Mouse (Mus musculus): ENCODE data around the gene Clec16a. TPM values are rescaled to one million over a fixed set of nuclear protein-coding genes. Genes with fewer than 3 reads are reported as not detected.

Gene Clec16a
- polyA plus RNA-seq, 1 experiment from 2014 or later = 34.7 TPM

DNA sequence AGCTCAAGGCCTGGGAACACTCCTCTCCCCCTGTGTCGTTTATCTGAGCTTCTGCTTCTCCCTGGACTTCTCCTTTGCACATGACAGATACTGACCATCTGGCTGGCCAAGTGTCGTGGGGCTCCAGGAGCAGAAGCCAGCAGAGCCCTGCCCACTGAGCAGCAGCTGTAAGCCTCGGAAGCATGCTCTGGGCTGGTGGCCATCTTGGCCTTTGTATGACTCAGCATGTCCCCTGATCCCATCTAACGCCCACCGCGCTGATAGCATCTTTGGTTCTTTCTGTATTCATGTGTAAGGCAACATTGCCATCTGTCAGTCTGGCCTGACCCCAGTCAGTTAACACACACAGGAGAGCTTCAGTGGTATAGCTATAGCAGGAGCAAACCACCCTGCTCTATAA lies 174.8 kb downstream of the Clec16a start:
- no peak for ATAC-seq (replicated peaks; ENCODE audit: low FRiP score)
- H3K4me1 ChIP-seq = peaks cover 2% of the 10 kb centered on the region; the same call in 1 of the 2 replicates
- H3K4me2 ChIP-seq = no peak overlapping the region
- H3K9ac ChIP-seq = no peak overlapping the region
- H3K4me3 ChIP-seq (replicated peaks) = no peak overlapping the region
- 62% methylated on average over 6 of the region's 6 CpGs for WGBS
- H3K27me3 ChIP-seq = no peaks in the 10 kb centered on the region
- H3K27ac ChIP-seq = no peak overlapping the region
- H3K36me3 ChIP-seq = no peaks in the 10 kb centered on the region
- no peaks in the 10 kb centered on the region for H3K9me3 ChIP-seq (replicated peaks)

- Histone ChIP-seq H3K9ac (no peak overlapping the region), H3K9me3 (replicated peaks) (no peaks in the 10 kb centered on the region), H3K36me3 (no peaks in the 10 kb centered on the region), H3K4me2 (no peak overlapping the region), H3K4me1 (peaks cover 2% of the 10 kb centered on the region; the same call in 1 of the 2 replicates), H3K27me3 (no peaks in the 10 kb centered on the region), H3K27ac (no peak overlapping the region), H3K4me3 (replicated peaks) (no peak overlapping the region)
- 60% methylated on average over 1 of the region's 1 CpGs for WGBS
- ATAC-seq (replicated peaks; ENCODE audit: low FRiP score) = peak; percentile 54; the same call in 1 of the 2 replicates
Measured at GRCm38 (mm10) chr16:10722882-10723544, 177.9 kb downstream of the Clec16a start.

DNA sequence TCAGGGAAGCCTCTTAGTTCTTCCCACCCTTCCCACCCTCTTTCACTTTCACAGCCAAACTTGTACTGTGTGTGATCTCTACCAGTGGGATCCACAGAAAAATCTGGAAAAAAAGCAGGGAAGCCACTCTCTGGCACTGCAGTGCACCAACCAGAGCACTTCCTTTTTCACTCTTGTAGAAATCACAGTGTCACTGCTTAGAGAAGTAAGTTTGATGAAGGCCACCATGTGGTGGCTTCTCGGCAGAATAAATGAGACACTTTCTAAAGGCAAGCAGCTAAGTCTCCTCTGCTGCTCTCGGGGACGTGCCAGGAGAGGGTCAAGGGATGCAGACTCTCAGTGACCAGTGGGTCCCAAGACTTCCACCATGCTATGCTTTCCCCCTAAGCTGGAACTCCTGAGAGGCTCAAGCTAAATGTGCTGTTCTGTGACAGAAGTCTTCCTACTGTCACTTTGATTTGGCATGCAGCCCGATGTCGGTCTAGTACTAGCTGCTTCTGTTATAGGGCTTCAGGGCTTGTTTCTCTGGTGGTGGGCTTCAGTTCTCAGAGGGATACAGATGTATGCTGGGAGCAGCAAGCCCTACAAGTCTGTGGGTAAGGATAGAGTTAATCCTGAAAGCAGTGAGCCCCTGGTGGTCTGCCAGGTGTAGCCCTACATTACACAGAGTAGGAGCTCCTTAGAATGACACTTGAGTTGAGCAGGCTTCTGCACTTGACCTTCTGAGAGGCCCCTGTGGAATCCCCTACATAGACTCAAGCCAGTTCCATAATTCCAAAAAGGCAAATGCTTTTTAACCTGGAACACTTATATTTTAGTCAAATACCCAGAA lies 178.9 kb downstream of the Clec16a start:
- no peak overlapping the region for H3K4me2 ChIP-seq
- H3K9ac ChIP-seq = no peak overlapping the region
- 80% methylated on average over 5 of the region's 5 CpGs for WGBS
- H3K9me3 ChIP-seq (replicated peaks) = no peaks in the 10 kb centered on the region
- no peaks in the 10 kb centered on the region for H3K36me3 ChIP-seq
- peaks cover 3% of the 10 kb centered on the region; the same call in 1 of the 2 replicates for H3K4me1 ChIP-seq
- no peak overlapping the region for H3K4me3 ChIP-seq (replicated peaks)
- ATAC-seq (replicated peaks; ENCODE audit: low FRiP score) = no peak
- H3K27me3 ChIP-seq = no peaks in the 10 kb centered on the region
- H3K27ac ChIP-seq = no peak overlapping the region

DNA sequence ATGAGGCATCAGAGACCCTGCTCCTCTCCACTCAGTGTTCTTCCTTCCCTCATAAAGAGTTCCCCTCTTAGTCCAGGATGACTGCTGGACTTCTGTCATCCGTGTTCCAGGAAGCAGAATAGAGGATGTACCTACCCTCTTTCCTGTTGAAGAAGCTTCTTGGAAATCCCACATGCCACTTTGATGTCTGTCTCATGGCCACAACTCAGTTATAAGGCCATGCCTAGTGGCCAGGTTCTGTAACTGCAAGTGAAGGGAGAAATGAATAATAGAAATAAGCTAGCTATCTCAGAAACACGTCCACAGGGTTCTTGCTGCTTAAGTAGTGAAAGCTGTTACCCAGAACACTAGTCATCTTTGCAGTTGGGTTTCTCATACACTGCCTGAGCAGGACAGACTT lies 180.0 kb downstream of the Clec16a start:
- Histone ChIP-seq H3K27me3 (no peaks in the 10 kb centered on the region), H3K27ac (no peak overlapping the region), H3K4me1 (peaks cover 4% of the 10 kb centered on the region; the same call in 1 of the 2 replicates), H3K36me3 (no peaks in the 10 kb centered on the region), H3K4me3 (replicated peaks) (no peak overlapping the region), H3K4me2 (no peak overlapping the region), H3K9me3 (replicated peaks) (no peaks in the 10 kb centered on the region), H3K9ac (no peak overlapping the region)
- WGBS = 60% methylated on average over 2 of the region's 2 CpGs
- no peak for ATAC-seq (replicated peaks; ENCODE audit: low FRiP score)

DNA sequence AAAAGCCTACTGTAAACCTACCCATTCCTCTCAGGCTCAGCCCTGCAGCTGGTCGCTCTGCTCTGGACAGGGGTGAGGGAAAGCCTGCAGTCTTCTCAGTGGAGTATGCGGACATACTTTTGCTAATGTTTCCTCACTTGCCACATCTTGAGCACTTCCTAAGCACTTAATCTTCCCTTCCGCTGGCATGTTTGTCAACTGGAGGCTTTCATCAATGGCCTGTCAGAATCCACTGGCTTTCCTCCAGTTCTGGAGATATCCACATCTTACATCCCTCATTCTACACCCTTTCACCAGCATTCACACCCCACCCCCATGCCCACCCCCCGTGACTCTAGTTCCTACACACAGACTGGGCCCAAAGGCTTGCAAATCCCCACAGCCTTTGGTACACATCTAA lies 182.5 kb downstream of the Clec16a start:
- WGBS = 68% methylated on average over 4 of the region's 4 CpGs
- H3K36me3 ChIP-seq = no peaks in the 10 kb centered on the region
- no peak overlapping the region for H3K4me3 ChIP-seq (replicated peaks)
- H3K27me3 ChIP-seq = no peaks in the 10 kb centered on the region
- H3K9ac ChIP-seq = no peak overlapping the region
- H3K4me1 ChIP-seq = peaks cover 4% of the 10 kb centered on the region; the same call in 1 of the 2 replicates
- H3K27ac ChIP-seq = no peak overlapping the region
- no peak overlapping the region for H3K4me2 ChIP-seq
- H3K9me3 ChIP-seq (replicated peaks) = no peaks in the 10 kb centered on the region
- no peak for ATAC-seq (replicated peaks; ENCODE audit: low FRiP score)

GRCm38 (mm10) chr16:10728886-10729285 lies 183.7 kb downstream of the Clec16a start:
- Histone ChIP-seq H3K36me3 (no peaks in the 10 kb centered on the region), H3K9me3 (replicated peaks) (no peaks in the 10 kb centered on the region), H3K4me2 (no peak overlapping the region), H3K9ac (no peak overlapping the region), H3K27ac (no peak overlapping the region), H3K27me3 (no peaks in the 10 kb centered on the region), H3K4me1 (0 out of 2 replicates have a peak, but pooled peaks cover 3% of the 10 kb centered on the region), H3K4me3 (replicated peaks) (no peak overlapping the region)
- no peak for ATAC-seq (replicated peaks; ENCODE audit: low FRiP score)
- WGBS = 27% methylated on average over 3 of the region's 3 CpGs

- Histone ChIP-seq H3K9ac (no peak overlapping the region), H3K27me3 (no peaks in the 10 kb centered on the region), H3K4me2 (no peak overlapping the region), H3K36me3 (no peaks in the 10 kb centered on the region), H3K4me3 (replicated peaks) (no peak overlapping the region), H3K27ac (no peak overlapping the region), H3K4me1 (0 out of 2 replicates have a peak, but pooled peaks cover 2% of the 10 kb centered on the region), H3K9me3 (replicated peaks) (no peaks in the 10 kb centered on the region)
- ATAC-seq (replicated peaks; ENCODE audit: low FRiP score) = no peak
- WGBS = 79% methylated on average over 4 of the region's 4 CpGs
Measured at GRCm38 (mm10) chr16:10730941-10731340, 185.8 kb downstream of the Clec16a start.

DNA sequence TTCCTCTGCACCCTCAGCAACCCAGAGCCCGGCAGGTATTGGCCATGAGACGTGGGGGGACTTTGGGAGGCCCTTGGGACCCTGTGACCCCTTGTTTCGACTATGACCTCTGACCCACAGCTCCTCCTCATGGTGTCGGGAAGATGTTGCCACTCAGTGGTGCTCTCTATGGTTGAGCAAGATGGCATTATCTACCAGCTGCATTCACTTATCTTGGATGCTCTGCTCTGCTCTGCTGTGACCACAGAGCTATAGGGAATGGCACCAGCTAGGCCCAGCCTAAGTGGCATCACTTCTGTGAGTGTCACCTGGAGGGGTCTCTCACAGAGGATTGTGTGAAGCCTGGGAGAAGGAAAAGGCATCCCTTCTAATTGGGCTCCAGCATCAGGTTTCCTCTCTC lies 186.6 kb downstream of the Clec16a start:
- Histone ChIP-seq H3K27me3 (no peaks in the 10 kb centered on the region), H3K36me3 (no peaks in the 10 kb centered on the region), H3K27ac (no peak overlapping the region), H3K4me1 (0 out of 2 replicates have a peak, but pooled peaks cover 2% of the 10 kb centered on the region), H3K4me2 (no peak overlapping the region), H3K9me3 (replicated peaks) (no peaks in the 10 kb centered on the region), H3K9ac (no peak overlapping the region), H3K4me3 (replicated peaks) (no peak overlapping the region)
- 60% methylated on average over 4 of the region's 4 CpGs for WGBS
- no peak for ATAC-seq (replicated peaks; ENCODE audit: low FRiP score)

DNA sequence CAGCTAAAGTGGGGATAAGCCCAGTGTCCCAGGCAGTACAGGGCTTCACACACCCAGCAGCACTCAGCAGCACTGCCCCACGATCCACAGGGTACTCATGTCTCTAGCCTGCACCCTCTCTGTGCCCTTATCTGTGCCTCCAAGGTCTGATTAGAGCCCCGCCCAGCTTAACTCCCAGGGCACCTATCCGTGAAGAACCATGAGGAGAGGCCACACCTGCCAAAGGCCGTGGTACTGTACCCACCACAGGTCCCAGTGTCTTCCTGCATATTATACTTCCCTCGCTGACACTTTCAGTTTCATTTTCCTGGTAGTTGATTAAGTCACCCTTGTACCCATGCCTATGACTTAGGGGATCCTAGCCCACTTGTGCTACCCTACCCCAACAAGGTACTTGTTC lies 187.3 kb downstream of the Clec16a start:
- WGBS = 75% methylated on average over 5 of the region's 5 CpGs
- H3K9ac ChIP-seq = no peak overlapping the region
- H3K9me3 ChIP-seq (replicated peaks) = no peaks in the 10 kb centered on the region
- no peak overlapping the region for H3K4me2 ChIP-seq
- no peaks in the 10 kb centered on the region for H3K27me3 ChIP-seq
- H3K4me3 ChIP-seq (replicated peaks) = no peak overlapping the region
- H3K4me1 ChIP-seq = peaks cover 5% of the 10 kb centered on the region
- no peak overlapping the region for H3K27ac ChIP-seq
- no peaks in the 10 kb centered on the region for H3K36me3 ChIP-seq
- no peak; the same call in 1 of the 2 replicates for ATAC-seq (replicated peaks; ENCODE audit: low FRiP score)

GRCm38 (mm10) chr16:10735781-10736180 lies 190.6 kb downstream of the Clec16a start:
- no peak overlapping the region for H3K9ac ChIP-seq
- 72% methylated on average over 2 of the region's 2 CpGs for WGBS
- no peak overlapping the region for H3K4me3 ChIP-seq (replicated peaks)
- H3K9me3 ChIP-seq (replicated peaks) = no peaks in the 10 kb centered on the region
- ATAC-seq (replicated peaks; ENCODE audit: low FRiP score) = no peak
- no peak overlapping the region for H3K4me2 ChIP-seq
- no peak overlapping the region for H3K27ac ChIP-seq
- no peaks in the 10 kb centered on the region for H3K27me3 ChIP-seq
- peaks cover 23% of the 10 kb centered on the region for H3K4me1 ChIP-seq
- H3K36me3 ChIP-seq = no peaks in the 10 kb centered on the region

GRCm38 (mm10) chr16:10736364-10736763 lies 191.2 kb downstream of the Clec16a start:
- Histone ChIP-seq H3K27ac (no peak overlapping the region), H3K27me3 (no peaks in the 10 kb centered on the region), H3K9ac (no peak overlapping the region), H3K4me1 (peaks cover 23% of the 10 kb centered on the region), H3K4me2 (no peak overlapping the region), H3K9me3 (replicated peaks) (no peaks in the 10 kb centered on the region), H3K36me3 (no peaks in the 10 kb centered on the region), H3K4me3 (replicated peaks) (no peak overlapping the region)
- ATAC-seq (replicated peaks; ENCODE audit: low FRiP score) = no peak
- 75% methylated on average over 10 of the region's 10 CpGs for WGBS

DNA sequence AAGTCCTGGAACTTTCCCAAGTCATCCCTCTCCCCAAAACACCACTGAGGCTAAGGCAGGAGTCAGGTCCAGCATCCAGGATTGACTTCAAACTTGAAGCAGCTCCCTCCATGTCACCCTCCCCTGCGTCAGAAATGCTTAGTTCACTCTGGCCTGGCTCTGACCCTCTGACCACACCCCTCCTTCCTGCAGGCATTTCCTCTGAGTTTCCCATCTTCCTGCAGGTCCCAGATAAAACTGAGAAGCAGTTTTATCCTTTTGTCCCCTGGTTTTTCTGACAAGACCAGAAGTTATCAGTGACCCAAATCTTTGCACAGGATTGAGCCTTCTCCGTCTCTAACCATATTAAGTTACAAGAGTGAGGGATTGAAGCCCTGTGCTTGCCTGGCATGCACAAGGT lies 192.4 kb downstream of the Clec16a start:
- no peaks in the 10 kb centered on the region for H3K9me3 ChIP-seq (replicated peaks)
- 25% methylated on average over 2 of the region's 2 CpGs for WGBS

More for the DNA sequence above, 192.4 kb downstream of the Clec16a start:
- Histone ChIP-seq H3K27ac (peak overlapping the region; percentile 88), H3K27me3 (no peaks in the 10 kb centered on the region), H3K4me2 (no peak overlapping the region), H3K4me1 (peaks cover 25% of the 10 kb centered on the region), H3K36me3 (no peaks in the 10 kb centered on the region), H3K4me3 (replicated peaks) (no peak overlapping the region), H3K9ac (no peak overlapping the region; the same call in 1 of the 2 replicates)
- peak; percentile 52 for ATAC-seq (replicated peaks; ENCODE audit: low FRiP score)

Measured in kidney, embryonic 15.5 days (tissue).